Mouse (Mus musculus): ENCODE results near the gene Csmd2. TPM values are rescaled to one million over a fixed set of nuclear protein-coding genes. Genes with fewer than 3 reads are reported as not detected.

Csmd2 gene
- total RNA-seq (2012; rRNA removed), result 0.74 and 0.80 TPM in 2 replicates

DNA sequence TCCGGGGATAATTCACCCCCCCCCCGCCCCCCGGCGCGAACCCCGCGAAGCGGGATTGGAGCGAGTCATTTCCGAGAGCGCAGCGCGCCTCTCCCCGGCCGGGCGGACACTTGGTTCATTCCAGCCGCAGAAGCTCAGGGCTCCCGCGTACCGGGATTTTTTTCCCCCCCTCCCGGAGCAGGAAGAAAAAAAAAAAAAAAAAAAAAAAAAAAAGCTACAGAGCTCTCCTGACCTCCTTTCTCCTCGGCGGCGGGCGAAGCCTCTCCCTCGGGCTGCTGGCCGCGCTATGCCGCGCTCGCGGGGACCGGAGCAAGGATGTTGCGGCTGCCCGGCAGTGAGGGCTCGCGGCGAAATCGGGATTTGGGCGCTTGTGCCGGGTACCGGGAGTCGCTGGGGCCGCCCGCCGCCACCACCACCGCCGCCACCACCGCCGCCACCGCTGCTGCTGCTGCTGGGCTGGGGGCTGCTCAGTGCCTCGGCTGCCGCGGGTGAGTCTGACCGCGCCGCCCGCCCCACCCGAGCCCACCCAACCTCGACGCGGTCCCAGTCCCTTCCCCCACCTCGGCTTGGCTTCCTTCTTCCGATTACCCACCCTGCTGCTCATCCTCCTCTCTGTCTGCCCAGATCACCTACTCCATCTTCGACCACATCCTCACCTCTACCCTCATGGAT lies at the start of gene Csmd2:
Csmd2 (plus strand) TSS at position 74 of the 672 bp plus-strand sequence.
- Histone ChIP-seq H3K36me3 (ENCODE audit: control insufficient read depth, insufficient read depth, low read length, poor library complexity, severe bottlenecking) (no peaks in the 10 kb centered on the region), H3K9ac (ENCODE audit: insufficient read depth, low read depth, low read length, poor library complexity, severe bottlenecking) (peak within 1 kb of the TSS; percentile 54), H3K4me3 (ENCODE audit: insufficient read depth in 1 of 2, low read depth in 1 of 2, low read length in 2 of 2, poor library complexity in 1 of 2, severe bottlenecking in 1 of 2) (peak within 1 kb of the TSS; percentile 66 to 71), H3K27ac (ENCODE audit: insufficient read depth, low read depth, low read length, poor library complexity, severe bottlenecking) (no peak within 1 kb of the TSS), H3K4me1 (ENCODE audit: control insufficient read depth in 2 of 2, insufficient read depth in 2 of 2, low read length in 2 of 2, poor library complexity in 1 of 2) (peaks cover 0 to 13% of the 10 kb centered on the region in 2 experiments; a peak in 2 of 4 replicates), H3K9me3 (ENCODE audit: control insufficient read depth, insufficient read depth, low read depth, low read length) (no peaks in the 10 kb centered on the region)
- DNase-seq (ENCODE audit: low read depth, low spot score), result no peak
- no peak for TF ChIP-seq ZC3H11A (IDR thresholded peaks at IDR 0.05; ENCODE audit: borderline replicate concordance, low read depth, low read length)
- peak; percentile 92 for TF ChIP-seq ZNF384 (IDR thresholded peaks at IDR 0.05; ENCODE audit: low read depth, low read length)
- in situ Hi-C loops (cut with MboI; ENCODE audit: low sequenced_read_pairs in 2 of 2, unreplicated experiment in 2 of 2), result no loop called here

- no peak for DNase-seq (ENCODE audit: low read depth, low spot score)
- Histone ChIP-seq H3K27ac (ENCODE audit: insufficient read depth, low read depth, low read length, poor library complexity, severe bottlenecking) (no peak overlapping the region), H3K9ac (ENCODE audit: insufficient read depth, low read depth, low read length, poor library complexity, severe bottlenecking) (no peak overlapping the region), H3K4me1 (ENCODE audit: control insufficient read depth in 2 of 2, insufficient read depth in 2 of 2, low read length in 2 of 2, poor library complexity in 1 of 2) (peaks cover 0 to 15% of the 10 kb centered on the region in 2 experiments; a peak in 1 of 4 replicates), H3K9me3 (ENCODE audit: control insufficient read depth, insufficient read depth, low read depth, low read length) (no peaks in the 10 kb centered on the region), H3K4me3 (ENCODE audit: insufficient read depth in 1 of 2, low read depth in 1 of 2, low read length in 2 of 2, poor library complexity in 1 of 2, severe bottlenecking in 1 of 2) (no peak overlapping the region), H3K36me3 (ENCODE audit: control insufficient read depth, insufficient read depth, low read length, poor library complexity, severe bottlenecking) (no peaks in the 10 kb centered on the region)
- no peak for TF ChIP-seq MAFK (IDR thresholded peaks at IDR 0.05; ENCODE audit: insufficient read depth, low read depth, low read length)
- TF ChIP-seq ZNF384 (IDR thresholded peaks at IDR 0.05; ENCODE audit: low read depth, low read length), result no peak
- no peak for TF ChIP-seq ZC3H11A (IDR thresholded peaks at IDR 0.05; ENCODE audit: borderline replicate concordance, low read depth, low read length)
- no peak for TF ChIP-seq CHD2 (IDR thresholded peaks at IDR 0.05; ENCODE audit: low read depth, low read length)
- TF ChIP-seq HCFC1 (IDR thresholded peaks at IDR 0.05; ENCODE audit: borderline replicate concordance, insufficient read depth, low read length), result no peak
- in situ Hi-C loops (cut with MboI; ENCODE audit: low sequenced_read_pairs in 2 of 2, unreplicated experiment in 2 of 2), result no loop called here
Observed at GRCm38 (mm10) chr4:127947696-127948095, 40.0 kb upstream of the Csmd2 start.

DNA sequence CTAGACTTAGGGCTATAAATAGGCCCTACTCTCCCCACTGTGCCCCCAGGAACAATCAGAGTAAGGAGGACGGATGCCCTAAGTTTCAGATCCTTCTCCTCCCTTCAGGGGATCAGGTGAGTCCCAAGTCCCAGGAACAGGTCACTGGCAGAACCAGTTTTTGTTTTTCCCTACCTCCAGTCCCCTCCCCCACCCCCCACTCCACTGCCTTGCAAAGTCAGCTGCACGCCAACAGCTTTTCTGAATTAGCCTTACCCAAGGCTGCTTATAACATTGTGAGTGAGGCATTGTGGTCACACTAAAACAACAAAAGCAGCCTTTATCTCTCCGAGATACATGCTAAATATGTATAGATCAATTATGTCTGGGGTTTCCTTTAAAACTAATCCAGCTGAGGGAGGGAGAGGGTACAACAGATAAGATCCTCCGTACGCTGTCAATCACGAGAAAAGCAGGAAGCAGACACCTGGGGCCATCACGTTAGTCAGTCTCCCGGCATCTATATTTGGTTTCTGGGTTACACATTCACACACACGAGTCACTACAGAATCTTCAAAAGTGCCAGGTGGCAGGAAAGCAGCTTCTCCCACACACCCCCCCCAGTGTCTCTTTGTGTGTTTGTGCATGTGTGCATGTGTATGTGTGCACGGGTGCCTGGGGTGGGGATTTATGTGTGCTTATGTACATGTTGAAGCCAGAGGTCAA lies 34.5 kb upstream of the Csmd2 start:
- DNase-seq (ENCODE audit: low read depth, low spot score), result no peak
- no peak overlapping the region for H3K27ac ChIP-seq (ENCODE audit: insufficient read depth, low read depth, low read length, poor library complexity, severe bottlenecking)

GRCm38 (mm10) chr4:127969101-127969500 lies 18.6 kb upstream of the Csmd2 start:
- no peak for TF ChIP-seq ZNF384 (IDR thresholded peaks at IDR 0.05; ENCODE audit: low read depth, low read length)
- no peak for TF ChIP-seq MAFK (IDR thresholded peaks at IDR 0.05; ENCODE audit: insufficient read depth, low read depth, low read length)
- TF ChIP-seq ZC3H11A (IDR thresholded peaks at IDR 0.05; ENCODE audit: borderline replicate concordance, low read depth, low read length), result no peak
- no peak for TF ChIP-seq CHD2 (IDR thresholded peaks at IDR 0.05; ENCODE audit: low read depth, low read length)
- TF ChIP-seq HCFC1 (IDR thresholded peaks at IDR 0.05; ENCODE audit: borderline replicate concordance, insufficient read depth, low read length), result no peak
- Histone ChIP-seq H3K27ac (ENCODE audit: insufficient read depth, low read depth, low read length, poor library complexity, severe bottlenecking) (no peak overlapping the region), H3K4me1 (ENCODE audit: control insufficient read depth in 2 of 2, insufficient read depth in 2 of 2, low read length in 2 of 2, poor library complexity in 1 of 2) (peaks cover 0 to 8% of the 10 kb centered on the region in 2 experiments; a peak in 2 of 4 replicates), H3K36me3 (ENCODE audit: control insufficient read depth, insufficient read depth, low read length, poor library complexity, severe bottlenecking) (no peaks in the 10 kb centered on the region), H3K9me3 (ENCODE audit: control insufficient read depth, insufficient read depth, low read depth, low read length) (no peaks in the 10 kb centered on the region), H3K9ac (ENCODE audit: insufficient read depth, low read depth, low read length, poor library complexity, severe bottlenecking) (no peak overlapping the region), H3K4me3 (ENCODE audit: insufficient read depth in 1 of 2, low read depth in 1 of 2, low read length in 2 of 2, poor library complexity in 1 of 2, severe bottlenecking in 1 of 2) (no peak overlapping the region)
- in situ Hi-C loops (cut with MboI; ENCODE audit: low sequenced_read_pairs in 2 of 2, unreplicated experiment in 2 of 2), result no loop called here
- no peak for DNase-seq (ENCODE audit: low read depth, low spot score)

More for the DNA sequence above, 34.5 kb upstream of the Csmd2 start:
- no peak overlapping the region for H3K4me3 ChIP-seq (ENCODE audit: insufficient read depth in 1 of 2, low read depth in 1 of 2, low read length in 2 of 2, poor library complexity in 1 of 2, severe bottlenecking in 1 of 2)
- in situ Hi-C loops (cut with MboI; ENCODE audit: low sequenced_read_pairs in 2 of 2, unreplicated experiment in 2 of 2), result no loop called here
- no peaks in the 10 kb centered on the region for H3K36me3 ChIP-seq (ENCODE audit: control insufficient read depth, insufficient read depth, low read length, poor library complexity, severe bottlenecking)
- H3K4me1 ChIP-seq (ENCODE audit: control insufficient read depth in 2 of 2, insufficient read depth in 2 of 2, low read length in 2 of 2, poor library complexity in 1 of 2), result peaks cover 0 to 20% of the 10 kb centered on the region in 2 experiments; a peak in 1 of 4 replicates
- H3K9ac ChIP-seq (ENCODE audit: insufficient read depth, low read depth, low read length, poor library complexity, severe bottlenecking), result no peak overlapping the region
- TF ChIP-seq MAFK (IDR thresholded peaks at IDR 0.05; ENCODE audit: insufficient read depth, low read depth, low read length) (no peak), ZC3H11A (IDR thresholded peaks at IDR 0.05; ENCODE audit: borderline replicate concordance, low read depth, low read length) (no peak), ZNF384 (IDR thresholded peaks at IDR 0.05; ENCODE audit: low read depth, low read length) (no peak), CHD2 (IDR thresholded peaks at IDR 0.05; ENCODE audit: low read depth, low read length) (no peak), HCFC1 (IDR thresholded peaks at IDR 0.05; ENCODE audit: borderline replicate concordance, insufficient read depth, low read length) (no peak)
- H3K9me3 ChIP-seq (ENCODE audit: control insufficient read depth, insufficient read depth, low read depth, low read length), result no peaks in the 10 kb centered on the region
